Mouse (Mus musculus) bone marrow macrophage, adult 2 months (primary cell): ENCODE data around the gene Dnajc13. TPM values are rescaled to one million over a fixed set of nuclear protein-coding genes. Genes with fewer than 3 reads are reported as not detected.
A peak's percentile ranks its signal among the peaks of the same experiment; 100 is the strongest.

Experiments used
- H3K27ac ChIP-seq: 2 replicates; pipeline ENCODE4 v1.5.1; 2012; ENCODE audit warnings: low read depth, low read length; ENCODE audit not compliant: insufficient read depth
- H3K4me1 ChIP-seq: 2 replicates; pipeline ENCODE4 v1.6.1; 2012; ENCODE audit warnings: low read length; ENCODE audit not compliant: control insufficient read depth, insufficient read depth
- H3K4me3 ChIP-seq: 2 replicates; pipeline ENCODE4 v1.5.1; 2012; ENCODE audit warnings: mild to moderate bottlenecking, low read length, moderate library complexity; ENCODE audit not compliant: insufficient read depth
- CTCF ChIP-seq: IDR thresholded peaks from 2 replicates; pipeline ENCODE4 v1.5.1; 2012; ENCODE audit warnings: low read depth, mild to moderate bottlenecking, low read length, moderate library complexity
- POLR2A ChIP-seq: IDR thresholded peaks from 2 replicates; pipeline ENCODE4 v1.6.1; 2012; ENCODE audit warnings: mild to moderate bottlenecking, low read depth, low read length, borderline replicate concordance
- polyA plus RNA-seq: library from polyadenylated mRNA; stranded (reverse); fragments of >200 nt; gene quantifications from 2 replicates; pipeline ENCODE4 v1.2.4, GENCODE M21; 2012; ENCODE audit not compliant: missing spikeins, insufficient read depth, insufficient read length

Gene Dnajc13
- 65.0 and 86.1 TPM in 2 replicates for polyA plus RNA-seq

GRCm38 (mm10) chr9:104262823-104263352, at the start of gene Dnajc13:
TSS of gene Dnajc13 (minus strand) at chr9:104262930.
- TF ChIP-seq POLR2A (peak; percentile 33; the same call in 1 of the 2 replicates), CTCF (no peak)
- H3K27ac ChIP-seq, result peak within 1 kb of the TSS; percentile 78
- H3K4me3 ChIP-seq, result peak within 1 kb of the TSS; percentile 86
- H3K4me1 ChIP-seq, result peaks cover 19% of the 10 kb centered on the region

- TF ChIP-seq POLR2A, result no peak
- peak; percentile 68; the same call in 1 of the 2 replicates for TF ChIP-seq CTCF
- peaks cover 6% of the 10 kb centered on the region; the same call in 1 of the 2 replicates for H3K4me1 ChIP-seq
- no peak overlapping the region for H3K27ac ChIP-seq
- no peak overlapping the region for H3K4me3 ChIP-seq
These were observed 44.0 kb upstream of the Dnajc13 start for GRCm38 (mm10) chr9:104306734-104307133.

- TF ChIP-seq CTCF (no peak), POLR2A (no peak)
- H3K4me1 ChIP-seq, result peaks cover 6% of the 10 kb centered on the region; the same call in 1 of the 2 replicates
These were observed 42.8 kb upstream of the Dnajc13 start for GRCm38 (mm10) chr9:104305333-104306111.

GRCm38 (mm10) chr9:104304800-104305199, 42.1 kb upstream of the Dnajc13 start:
- TF ChIP-seq POLR2A (no peak), CTCF (no peak)
- Histone ChIP-seq H3K4me3 (no peak overlapping the region), H3K4me1 (peaks cover 6% of the 10 kb centered on the region; the same call in 1 of the 2 replicates), H3K27ac (no peak overlapping the region)

More at GRCm38 (mm10) chr9:104305333-104306111, 42.8 kb upstream of the Dnajc13 start:
- Histone ChIP-seq H3K27ac (no peak overlapping the region), H3K4me3 (no peak overlapping the region)

- no peak overlapping the region for H3K27ac ChIP-seq
- TF ChIP-seq POLR2A (no peak), CTCF (no peak)
- peaks cover 6% of the 10 kb centered on the region; the same call in 1 of the 2 replicates for H3K4me1 ChIP-seq
- no peak overlapping the region for H3K4me3 ChIP-seq
These were observed 41.6 kb upstream of the Dnajc13 start for GRCm38 (mm10) chr9:104304376-104304775.

- TF ChIP-seq POLR2A (no peak), CTCF (no peak)
- H3K4me1 ChIP-seq, result 0 out of 2 replicates have a peak, but pooled peaks cover under 1% of the 10 kb centered on the region
- no peak overlapping the region for H3K4me3 ChIP-seq
- no peak overlapping the region for H3K27ac ChIP-seq
These were observed 37.8 kb upstream of the Dnajc13 start for GRCm38 (mm10) chr9:104300569-104300968.

GRCm38 (mm10) chr9:104297041-104297440, 34.3 kb upstream of the Dnajc13 start:
- Histone ChIP-seq H3K4me3 (no peak overlapping the region), H3K27ac (no peak overlapping the region), H3K4me1 (no peaks in the 10 kb centered on the region)
- TF ChIP-seq POLR2A, result no peak

GRCm38 (mm10) chr9:104284934-104285333, 22.2 kb upstream of the Dnajc13 start:
- Histone ChIP-seq H3K4me1 (peaks cover 27% of the 10 kb centered on the region), H3K27ac (no peak overlapping the region), H3K4me3 (no peak overlapping the region)
- TF ChIP-seq POLR2A, result no peak
- no peak for TF ChIP-seq CTCF

- TF ChIP-seq CTCF, result no peak
- TF ChIP-seq POLR2A, result no peak
These were observed 19.8 kb upstream of the Dnajc13 start for GRCm38 (mm10) chr9:104282536-104282935.

GRCm38 (mm10) chr9:104281737-104282136, 19.0 kb upstream of the Dnajc13 start:
- no peak for TF ChIP-seq CTCF
- no peak for TF ChIP-seq POLR2A
- H3K27ac ChIP-seq, result no peak overlapping the region
- peaks cover 27% of the 10 kb centered on the region for H3K4me1 ChIP-seq
- no peak overlapping the region for H3K4me3 ChIP-seq

More at GRCm38 (mm10) chr9:104282536-104282935, 19.8 kb upstream of the Dnajc13 start:
- no peak overlapping the region for H3K27ac ChIP-seq
- H3K4me3 ChIP-seq, result no peak overlapping the region
- H3K4me1 ChIP-seq, result peaks cover 27% of the 10 kb centered on the region
